Mouse (Mus musculus) heart, adult 8-10 months (tissue): ENCODE measurements at regions not wholly inside any gene's neighbourhood (a gene's known extent, or its start where the extent isn't known, plus 50 kb on each side); places are given as distances from the start of the nearest gene placed in this dataset.

ENCODE experiments used
- DNase-seq: peaks from one replicate; pipeline ENCODE4 v3.0.0; 2022; ENCODE audit warnings: low spot score

DNA sequence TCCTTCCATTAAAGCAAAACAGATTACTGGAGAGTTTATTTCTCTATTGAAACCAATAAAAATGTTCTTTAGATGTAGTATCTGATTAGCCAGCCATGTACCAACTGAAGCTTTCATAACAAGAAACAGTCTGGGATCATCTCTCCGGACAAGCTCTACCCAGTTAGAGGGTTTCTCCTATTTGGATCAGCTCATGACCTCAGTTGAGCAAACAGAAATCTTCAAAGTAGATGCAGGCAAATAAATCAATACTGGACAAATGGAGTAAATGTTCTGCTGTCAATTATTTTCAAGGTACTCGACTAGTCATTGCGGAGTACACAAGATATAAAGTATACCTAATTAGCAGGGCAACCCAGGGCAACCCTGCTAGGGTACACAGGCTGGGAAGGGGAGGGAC is 67.4 kb downstream of the Avpr1a start:
- DNase-seq, result no peak

DNA sequence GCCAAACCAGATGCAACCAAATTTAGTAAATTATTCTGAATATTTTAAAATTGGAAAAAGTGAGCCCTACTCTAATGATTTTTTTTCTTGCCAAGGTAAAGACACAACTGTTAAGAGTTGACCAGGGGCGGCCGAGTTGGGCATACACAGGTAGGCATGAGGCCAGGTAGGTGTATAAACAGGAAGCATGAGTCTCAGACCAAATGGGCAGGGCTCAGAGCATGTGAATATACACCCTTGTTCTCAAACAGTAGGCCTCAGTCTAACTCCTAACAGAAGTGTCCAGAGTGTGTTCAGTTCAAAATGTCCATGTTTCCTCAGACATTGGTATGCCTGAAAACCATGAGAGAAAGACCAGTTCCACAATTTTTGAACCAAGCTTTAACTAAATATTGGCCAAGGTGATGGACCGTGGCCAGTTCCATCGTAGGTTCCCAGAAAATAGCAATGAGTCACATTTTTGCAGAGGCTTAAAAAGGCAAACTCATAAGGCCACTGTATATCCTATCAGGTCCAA is 71.0 kb downstream of the Avpr1a start:
- DNase-seq, result no peak

DNA sequence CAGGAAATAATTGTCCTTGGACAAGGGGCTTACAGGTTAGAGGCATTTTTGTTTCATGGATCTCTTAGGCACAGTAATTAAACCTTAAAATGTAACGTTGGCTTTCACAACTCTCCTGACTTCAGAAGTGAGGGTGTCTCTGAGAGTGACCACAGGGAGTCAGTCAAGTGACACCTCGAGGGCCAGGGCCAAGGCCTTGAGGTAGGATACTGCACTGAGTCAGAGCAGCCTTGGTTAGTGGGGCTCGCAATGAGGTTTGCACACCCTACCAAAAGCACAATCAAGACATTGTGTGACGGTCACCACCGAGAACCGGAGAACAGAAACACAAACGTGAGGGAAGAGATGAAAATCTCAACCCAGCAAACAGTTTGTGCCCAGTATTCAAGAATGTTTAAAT is 71.7 kb downstream of the Avpr1a start:
- DNase-seq, result no peak

DNA sequence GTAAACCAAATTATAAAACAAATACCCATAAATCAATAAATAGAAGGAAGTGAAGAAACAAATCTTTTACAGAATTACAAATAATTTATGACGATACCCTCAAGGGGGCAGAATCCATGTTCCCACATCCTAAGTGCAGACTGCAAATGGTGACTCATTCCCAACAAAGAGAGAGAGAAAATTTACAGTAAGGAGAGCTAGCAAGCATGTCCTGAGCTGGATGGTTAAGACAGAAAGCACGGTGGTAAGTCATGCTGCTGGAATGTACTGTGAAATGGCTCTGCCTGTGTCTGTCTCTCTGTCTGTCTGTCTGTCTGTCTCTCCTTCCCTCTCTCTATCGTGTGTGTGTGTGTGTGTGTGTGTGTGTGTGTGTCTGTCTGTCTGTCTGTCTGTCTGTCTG is 74.3 kb downstream of the Avpr1a start:
- no peak for DNase-seq

DNA sequence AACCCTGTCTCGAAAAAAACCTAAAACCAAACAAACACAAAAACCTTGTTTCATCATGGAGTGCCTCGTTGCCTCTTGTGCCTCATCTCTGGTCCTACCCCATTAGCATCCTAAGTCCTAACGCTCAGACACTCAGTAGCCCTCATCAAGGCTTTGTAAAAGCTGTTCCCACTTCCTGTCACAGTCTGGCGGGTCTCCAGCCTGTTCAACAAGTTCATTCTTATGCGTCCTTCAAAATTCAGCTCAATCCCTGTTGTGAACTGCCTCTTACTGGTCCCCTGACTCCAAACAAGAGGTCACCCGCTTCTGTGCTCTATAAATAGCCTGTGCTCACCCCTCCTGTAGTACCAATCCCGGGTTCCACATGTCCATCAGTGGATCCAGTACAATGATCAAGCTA is 77.1 kb downstream of the Avpr1a start:
- DNase-seq, result no peak

DNA sequence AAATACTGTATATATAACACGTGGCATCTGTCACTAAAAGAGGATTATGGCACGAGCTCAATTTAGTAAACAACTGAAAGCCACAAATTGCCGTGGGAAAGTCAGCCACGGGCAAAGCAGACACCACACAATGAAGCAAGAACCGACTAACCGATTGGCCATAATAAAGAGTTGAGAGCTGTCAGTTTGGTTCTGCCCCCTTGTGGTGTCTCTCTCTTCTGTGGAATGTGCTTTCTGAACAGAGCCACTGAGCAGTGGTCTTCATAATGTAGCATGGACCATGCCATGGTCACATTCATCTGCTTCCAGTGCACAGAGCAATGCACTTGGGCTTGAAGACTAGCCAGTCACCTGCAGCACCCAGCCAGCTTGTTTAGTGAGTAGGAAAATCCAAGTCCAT is 77.5 kb downstream of the Avpr1a start:
- no peak for DNase-seq

DNA sequence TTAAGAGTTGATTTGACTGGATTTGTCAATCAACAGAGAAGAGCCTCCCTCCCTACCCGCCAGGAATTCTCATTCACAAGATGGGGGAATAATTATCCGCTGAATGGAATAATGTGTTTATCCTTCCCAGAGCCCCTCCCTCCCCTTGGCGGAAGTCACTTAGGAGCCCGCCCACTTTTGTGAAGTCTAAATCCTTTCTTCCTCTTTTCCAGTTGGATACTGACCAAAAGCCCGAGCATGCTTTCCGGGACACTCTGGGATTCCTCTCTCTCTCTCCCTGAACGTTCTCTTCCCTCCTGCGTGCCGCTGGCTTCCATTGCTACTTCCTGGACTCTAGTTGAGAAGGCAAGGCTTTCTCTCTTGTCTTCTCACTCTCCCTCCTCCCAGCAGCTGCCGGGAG is 79.9 kb downstream of the Avpr1a start:
- DNase-seq, result peak; percentile 33

DNA sequence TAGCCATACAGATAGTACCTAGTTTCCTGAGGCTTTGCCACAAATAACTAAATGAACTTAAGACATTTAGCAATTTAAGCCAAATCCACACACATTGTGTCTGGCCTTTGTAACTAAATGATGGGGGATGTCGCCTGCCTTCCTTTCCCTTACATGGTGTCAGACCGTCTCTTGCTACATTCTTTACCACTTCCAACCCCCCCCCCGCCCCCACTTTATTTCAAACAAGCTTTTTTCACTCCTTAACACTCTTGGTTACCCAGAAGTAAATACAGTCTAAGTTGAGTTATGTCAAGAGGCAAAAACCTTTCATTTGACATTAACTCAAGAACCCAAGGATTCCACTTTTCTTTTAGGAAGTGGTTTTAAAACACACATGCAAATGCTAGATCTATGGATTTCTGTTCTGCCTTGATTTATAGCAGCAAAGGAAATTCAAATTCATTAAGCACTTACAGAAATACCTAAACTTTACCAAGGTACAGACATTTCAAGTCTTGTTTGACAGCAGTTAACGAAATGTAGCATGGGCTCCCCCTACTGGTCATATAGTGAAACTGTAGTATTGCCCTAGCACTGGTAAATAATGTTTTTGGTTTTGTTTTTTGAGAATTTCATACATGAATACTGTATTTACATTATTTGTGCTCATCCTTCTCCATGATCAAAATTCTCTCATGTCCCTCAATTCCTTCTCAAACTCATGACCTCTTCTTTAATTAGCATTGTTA is 80.8 kb downstream of the Avpr1a start:
- peak; percentile 36 for DNase-seq

DNA sequence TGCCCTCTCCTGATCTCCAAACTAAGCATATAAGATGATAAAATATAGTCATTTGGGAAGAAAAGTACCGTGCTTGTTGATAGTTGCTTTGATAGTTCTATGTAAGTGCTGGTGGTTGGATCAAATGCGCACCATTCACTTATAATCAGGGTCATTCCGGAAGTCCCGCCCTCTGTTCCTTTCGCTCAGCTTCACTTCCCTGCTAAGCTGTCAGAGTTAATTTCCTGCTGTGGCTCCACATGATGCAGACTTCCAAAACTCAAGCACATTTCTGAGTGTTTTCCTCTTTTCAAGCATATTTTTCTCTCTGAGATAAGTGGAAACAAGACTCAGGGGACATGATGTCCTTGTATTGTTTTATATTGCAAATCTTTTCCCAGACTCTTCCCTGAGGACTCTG is 86.4 kb downstream of the Avpr1a start:
- peak; percentile 42 for DNase-seq

DNA sequence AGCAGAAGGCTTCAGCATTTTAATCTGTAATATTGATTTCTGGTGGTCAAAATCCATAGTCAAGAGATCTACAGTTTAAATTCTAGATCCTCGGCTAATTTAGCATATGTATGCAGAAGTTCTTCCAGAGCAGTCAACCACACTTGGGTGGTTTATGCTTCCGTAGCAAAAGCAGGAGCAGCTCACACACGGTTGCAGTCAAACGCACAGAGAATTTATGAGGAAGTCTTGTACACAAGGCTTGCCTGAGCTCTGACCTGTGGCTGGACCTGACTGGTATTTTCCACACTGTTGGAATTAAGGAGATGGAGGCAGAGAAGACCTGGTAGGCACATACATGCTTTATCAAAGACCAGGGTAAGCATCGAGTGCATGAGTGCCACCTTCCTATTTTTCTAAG is 86.8 kb downstream of the Avpr1a start:
- no peak for DNase-seq

DNA sequence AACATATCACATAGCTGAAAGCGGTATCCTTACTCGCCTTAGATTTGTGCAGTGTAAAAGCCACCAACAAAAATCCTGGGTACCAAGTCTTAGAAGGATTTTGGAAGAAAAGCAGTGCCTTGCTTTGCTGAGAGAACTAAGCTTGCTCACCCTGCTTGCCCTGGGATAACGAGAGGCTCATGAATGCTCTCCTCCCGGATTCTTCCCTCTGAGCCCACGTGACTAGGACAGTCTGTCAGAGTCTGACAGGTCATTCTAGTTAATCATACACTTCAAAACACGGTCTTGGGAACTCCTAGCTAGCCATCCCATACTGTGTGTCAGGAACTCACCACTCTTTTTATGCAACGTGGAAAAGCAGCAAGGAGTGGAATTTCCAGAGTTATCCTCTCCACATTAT is 91.4 kb downstream of the Avpr1a start:
- no peak for DNase-seq

DNA sequence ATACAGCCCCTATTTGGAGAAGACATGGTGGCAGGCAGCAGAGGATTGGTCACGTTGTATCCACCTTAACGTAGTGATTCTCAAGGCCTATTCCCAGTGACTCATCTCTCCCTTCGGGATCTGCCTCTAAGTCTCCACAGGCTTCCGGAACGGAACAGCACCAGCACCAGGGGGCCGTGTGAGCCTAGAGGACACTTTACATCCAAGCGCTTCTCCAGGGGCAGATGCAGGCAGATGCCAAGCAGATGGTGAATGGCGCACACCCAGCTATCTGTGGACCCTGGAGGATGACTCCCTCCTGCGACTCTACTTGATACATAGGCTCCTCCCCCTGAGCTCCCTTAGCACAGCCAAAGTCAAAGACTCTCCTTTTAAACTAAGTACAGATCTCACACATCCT is 94.3 kb downstream of the Avpr1a start:
- no peak for DNase-seq

DNA sequence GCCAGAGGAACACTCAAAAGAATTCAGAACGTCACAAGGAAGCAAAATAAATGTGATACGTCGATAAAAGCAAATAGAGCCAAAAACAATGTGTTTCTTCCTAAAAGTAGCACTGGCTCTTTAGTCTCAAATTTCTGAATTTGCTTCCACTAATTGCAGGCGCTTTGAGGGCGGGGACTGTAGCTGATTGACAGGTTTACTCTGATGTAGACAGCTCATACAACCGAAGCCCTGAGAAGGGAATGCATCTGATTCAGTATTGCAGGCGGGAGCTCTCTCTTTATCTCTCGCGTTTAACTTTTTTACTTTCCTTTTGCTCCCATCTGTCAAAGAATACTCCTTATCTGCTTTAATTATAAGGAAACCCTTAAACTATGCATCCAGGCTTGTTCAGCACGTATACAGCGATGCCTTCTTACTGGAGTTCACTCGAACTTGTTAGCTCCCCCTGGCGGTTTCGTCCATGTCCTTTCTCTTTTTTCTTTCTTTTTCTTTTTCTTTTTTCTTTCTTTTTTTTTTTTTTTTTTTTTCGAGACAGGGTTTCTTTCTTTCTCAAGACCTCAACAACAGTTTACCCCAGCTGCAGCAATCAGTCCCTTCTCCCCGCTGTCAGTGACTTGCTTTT is 95.9 kb downstream of the Avpr1a start:
- peak; percentile 32 for DNase-seq

DNA sequence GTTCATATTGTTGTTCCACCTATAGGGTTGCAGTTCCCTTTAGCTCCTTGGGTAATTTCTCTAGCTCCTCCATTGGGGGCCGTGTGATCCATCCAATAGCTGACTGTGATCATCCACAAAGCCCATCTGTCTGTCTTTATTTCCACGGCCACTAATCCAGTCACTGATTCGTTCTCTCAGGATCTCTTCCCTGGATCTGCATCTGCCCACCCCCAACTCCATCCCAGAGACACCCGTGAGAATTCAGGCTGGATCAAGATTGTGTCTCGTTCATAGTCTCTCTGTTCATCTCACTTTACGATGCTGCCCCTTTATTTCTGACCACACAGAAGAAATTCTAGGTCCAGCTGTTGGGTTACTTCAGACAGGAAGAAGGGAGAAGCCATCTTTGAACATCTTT is 96.7 kb downstream of the Avpr1a start:
- no peak for DNase-seq

DNA sequence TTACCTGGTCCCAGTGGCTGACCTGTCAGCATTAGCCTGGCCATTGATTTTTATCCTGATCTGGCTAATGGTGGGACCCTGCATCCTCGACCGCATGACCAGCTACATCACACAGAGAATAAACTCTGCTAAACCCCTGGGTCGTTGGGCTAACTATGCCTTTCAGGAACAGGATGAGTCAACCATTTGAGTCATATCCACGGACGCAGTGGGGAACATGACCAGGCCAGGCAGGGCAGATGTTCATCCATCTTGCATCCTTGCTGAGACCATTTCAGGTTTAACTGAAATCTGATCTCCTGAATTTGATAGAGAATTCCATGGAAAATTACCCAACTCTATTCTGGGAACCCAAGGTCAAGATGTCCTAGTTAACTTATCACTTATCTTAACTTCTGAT is 103.3 kb downstream of the Avpr1a start:
- DNase-seq, result no peak

DNA sequence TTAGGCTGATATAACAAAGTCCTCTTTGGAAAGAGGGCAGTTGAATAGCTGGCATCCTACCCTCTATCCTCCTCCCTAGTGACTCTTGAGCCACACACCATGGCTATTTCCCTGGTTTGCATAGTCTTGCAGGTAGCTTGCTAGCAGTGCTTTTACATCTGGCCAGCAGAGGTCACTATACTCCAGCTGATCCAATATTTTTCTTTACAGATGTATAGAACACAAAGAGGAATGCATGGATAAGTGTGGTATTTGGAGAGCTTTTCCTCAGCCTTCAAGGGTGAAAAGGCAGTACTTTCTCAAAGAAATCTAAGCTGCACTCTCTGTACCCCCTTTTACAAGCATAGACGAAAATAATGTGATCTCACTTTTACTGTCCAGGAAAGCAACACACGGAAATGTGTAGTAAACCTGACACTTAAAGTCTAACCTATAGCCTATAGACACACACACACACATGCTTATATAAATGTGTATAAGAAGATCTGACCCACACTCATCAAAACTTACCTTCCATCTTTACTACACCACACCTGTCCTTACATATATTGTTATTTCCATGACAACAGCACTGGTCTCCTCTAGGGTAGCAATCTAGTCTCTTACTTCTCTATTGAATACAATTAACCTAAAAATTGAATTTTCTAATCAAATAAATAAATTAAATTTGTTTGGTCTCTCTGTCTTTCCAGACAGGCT is 105.0 kb downstream of the Avpr1a start:
- DNase-seq, result peak; percentile 27

DNA sequence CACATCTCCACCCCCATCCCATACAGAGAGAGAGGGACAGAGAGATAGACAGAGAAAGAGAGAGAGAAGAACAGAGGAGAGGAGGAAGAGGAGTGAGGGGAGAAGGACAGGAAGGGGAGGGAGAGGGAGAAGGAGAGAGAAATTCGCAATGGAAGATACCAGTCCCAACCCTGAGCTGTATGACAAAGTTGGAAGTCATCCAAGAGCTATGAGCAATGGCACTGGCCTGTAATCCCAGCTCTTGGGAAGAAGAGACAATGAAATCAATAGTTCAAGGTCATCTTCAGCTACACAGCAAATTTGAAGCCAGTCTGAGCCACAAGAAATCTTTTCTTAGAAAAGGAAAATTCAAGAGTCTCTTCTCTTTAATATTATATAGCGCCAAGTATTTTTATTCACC is 105.6 kb downstream of the Avpr1a start:
- no peak for DNase-seq

DNA sequence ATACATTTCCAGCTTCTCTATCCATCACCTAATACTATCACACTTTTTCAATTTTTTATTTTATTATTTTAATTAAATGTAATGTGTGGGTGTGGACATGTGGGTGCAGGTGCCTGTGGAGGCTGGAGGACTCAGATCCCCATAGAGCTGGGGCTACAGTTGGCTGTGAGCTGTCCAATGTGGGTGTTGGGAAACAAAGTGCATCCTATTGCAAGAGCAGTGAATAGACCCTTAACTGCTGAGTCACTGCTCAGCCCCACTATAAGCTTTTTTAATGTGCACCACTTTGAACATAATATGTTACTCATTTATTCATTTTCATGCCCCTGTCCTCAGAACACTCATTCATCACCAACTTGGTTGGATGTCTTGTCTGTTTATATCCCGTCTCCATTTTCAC is 110.4 kb downstream of the Avpr1a start:
- DNase-seq, result no peak

DNA sequence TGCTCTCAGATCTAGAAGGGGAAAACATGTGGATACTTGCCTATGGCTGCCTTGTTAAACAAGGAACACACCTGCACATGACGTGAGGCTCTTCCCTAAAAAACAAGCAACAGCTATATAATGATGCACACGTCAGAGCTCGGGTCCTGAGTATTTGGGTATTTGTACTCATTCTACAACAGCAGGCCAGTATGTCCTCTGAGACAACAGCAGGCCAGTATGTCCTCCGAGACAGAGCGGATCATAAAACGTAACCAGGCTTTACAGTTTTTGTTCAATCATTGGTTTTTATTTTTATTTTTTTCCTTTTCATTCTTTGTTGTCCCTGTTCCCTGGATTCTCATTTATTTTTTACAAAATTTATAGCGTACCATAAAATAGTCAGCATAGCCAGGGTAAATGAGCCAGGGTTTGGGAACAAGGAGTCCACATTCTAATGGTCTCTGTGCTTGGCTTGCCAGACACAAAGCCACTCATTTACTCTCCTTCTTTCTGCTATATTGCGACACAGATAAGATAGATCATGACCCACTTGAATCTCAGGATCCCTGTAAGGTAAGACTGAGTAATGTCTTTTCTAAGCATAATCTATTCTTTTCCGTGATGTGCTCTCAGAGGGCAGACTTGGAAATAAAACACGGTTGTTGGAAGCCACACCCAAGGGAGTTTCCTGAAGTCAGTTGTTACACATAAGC is 111.8 kb downstream of the Avpr1a start:
- no peak for DNase-seq

DNA sequence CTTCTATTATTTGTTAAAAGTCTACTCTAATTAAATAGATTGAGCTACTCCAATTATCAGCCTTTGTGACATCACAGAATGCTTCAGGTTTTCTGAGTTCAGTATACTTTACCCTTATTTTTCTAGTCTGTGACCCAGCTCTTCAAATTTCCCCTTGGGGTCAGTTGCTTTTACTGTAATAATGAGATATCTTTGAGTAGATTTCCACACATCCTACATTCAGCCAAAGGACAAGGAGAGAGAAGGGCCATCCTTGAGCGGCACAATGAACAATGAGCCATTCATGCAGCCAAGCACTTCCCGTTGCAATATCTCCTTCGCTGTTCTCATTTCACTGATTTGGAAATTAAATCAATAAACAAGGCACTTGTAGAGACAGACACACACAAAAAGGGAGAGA is 113.6 kb downstream of the Avpr1a start:
- DNase-seq, result no peak

DNA sequence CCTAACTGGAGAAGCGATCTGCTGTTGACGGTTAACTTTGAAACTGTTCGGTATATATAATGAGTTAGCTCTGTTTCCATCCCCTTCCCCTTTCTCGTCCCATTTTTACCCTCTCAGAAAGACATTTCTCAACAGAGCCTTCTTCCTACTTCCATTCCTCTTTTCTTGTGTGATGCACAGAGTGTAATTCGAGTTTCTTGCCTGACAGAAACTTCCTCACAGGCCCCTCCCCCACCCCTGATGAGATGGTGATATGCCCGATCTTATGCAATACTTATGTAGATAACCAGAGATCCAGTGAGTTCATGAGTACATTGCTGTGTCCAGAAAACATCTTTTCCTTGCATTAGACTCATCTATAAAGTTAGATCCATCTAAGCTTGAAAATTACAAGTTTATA is 114.2 kb downstream of the Avpr1a start:
- no peak for DNase-seq

DNA sequence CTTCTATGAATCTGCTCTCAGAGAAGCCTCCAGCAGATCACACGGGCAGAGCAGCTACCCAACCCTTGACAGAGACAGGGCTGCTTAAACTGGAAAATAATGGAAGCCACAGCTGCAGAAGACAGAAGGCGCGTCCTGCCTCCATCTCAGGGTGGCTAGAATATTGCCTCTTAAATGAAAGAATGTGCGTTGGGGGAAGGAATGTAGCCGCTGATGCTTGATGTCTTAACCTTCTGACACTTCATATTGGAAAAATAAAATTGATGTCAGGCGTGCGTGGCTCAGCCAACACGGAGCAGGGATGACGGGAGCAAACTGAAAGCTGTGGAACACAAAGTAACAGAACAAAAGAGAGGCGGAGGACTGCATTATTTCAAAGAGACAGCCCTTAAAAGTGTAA is 114.6 kb upstream of the Ppm1h start:
- DNase-seq, result no peak
